Mouse (Mus musculus): ENCODE measurements around the gene Gm498.

The Gm498 gene

DNA sequence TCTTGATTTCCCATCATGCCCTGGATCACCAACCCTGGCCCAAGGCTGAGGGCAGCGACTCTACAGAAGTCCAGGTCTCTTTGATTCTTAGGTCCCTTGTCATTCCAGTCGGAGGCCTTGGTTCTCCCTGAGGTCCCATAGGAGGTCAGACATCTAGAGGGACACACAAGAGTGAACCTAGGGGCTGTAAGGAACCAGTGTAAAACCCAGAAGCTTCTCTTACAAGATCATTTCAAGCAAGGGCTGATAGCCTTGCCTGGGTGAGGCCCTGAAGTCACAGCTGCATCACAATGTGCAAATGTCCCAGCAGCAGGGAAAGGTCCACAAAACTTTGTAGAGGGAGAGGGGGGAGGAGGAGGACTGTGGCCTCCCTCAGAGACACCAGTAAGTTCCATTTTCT lies at the start of gene Gm498:
Gene Gm498 (plus strand): TSS at position 301 of the 400 bp plus-strand sequence.
- DNase-seq = no peak

- DNase-seq = no peak
These were observed 47.4 kb upstream of the Gm498 start for GRCm38 (mm10) chr7:143819201-143819600.

GRCm38 (mm10) chr7:143821241-143821640 lies 45.4 kb upstream of the Gm498 start:
- peak; percentile 22 for DNase-seq

DNA sequence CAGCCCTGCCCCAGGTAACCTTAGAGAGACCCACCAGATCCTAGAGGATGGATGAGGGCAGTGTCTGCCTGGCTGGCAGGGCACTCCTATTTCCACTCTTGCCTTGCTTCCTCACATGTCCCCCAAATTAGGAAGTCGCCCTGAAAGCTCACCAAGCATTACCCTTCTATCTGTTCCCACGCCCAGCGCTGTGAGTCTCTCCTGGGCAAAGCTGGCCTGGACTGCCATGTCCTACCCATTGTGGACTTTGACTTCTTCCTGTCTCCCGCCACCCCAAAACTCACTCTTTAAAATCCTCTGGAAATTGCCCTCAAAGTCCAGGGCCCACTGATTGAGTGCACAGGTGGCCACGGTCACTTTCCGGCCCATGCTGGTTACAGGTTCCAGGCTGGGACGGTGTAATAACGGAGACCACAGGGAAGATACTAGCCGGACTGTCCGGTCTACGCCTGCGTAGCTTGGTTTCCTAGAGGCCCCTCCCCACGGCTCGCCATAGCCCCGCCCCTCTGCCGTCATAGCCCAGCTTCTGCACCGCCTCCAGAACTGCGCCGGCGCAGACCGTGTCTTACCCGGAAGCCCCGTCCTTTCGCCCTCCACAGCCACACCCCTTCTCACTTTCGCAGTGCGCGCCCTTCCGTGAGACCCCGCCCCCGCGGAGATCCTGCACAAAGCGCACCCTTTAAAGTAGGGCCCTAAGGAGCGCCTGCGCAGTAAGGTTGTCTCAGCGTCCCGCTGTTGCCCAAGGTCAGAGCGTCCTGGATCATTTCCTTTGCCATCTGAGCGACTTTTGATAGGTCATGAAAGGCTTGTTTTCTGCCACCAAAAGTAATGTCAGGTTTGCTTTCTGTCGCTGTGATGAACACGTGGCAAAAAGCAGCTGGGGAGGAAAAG lies 44.0 kb upstream of the Gm498 start, which contains the start of the genes Nadsyn1 and Dhcr7:
Gene Nadsyn1 (minus strand): TSS at position 475 of the 891 bp plus-strand sequence.
Gene Dhcr7 (plus strand): TSS at position 771 of the 891 bp plus-strand sequence.
- peak; percentile 99 for DNase-seq

DNA sequence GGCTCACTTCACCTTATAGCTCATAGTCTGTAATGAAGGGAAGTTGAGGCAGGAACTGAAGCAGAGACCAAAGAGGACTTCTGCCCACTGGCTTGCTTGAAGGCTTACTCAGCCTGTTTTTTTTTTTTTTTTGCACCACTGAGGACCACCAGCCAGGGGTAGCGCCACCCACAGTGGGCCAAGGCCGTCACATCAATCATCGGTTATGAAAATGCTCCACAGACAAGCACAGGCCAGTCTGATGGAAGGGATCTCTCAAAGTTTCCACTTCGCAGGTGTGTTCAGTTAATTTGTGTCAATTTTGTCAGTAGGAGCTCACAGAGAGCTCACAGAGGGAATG lies 43.4 kb upstream of the Gm498 start:
- DNase-seq = peak; percentile 23

GRCm38 (mm10) chr7:143826985-143827384 lies 39.7 kb upstream of the Gm498 start:
- no peak for DNase-seq

GRCm38 (mm10) chr7:143829504-143830331 lies 36.9 kb upstream of the Gm498 start:
- DNase-seq = peak; percentile 96

GRCm38 (mm10) chr7:143830399-143830798 lies 36.2 kb upstream of the Gm498 start:
- DNase-seq = no peak

DNA sequence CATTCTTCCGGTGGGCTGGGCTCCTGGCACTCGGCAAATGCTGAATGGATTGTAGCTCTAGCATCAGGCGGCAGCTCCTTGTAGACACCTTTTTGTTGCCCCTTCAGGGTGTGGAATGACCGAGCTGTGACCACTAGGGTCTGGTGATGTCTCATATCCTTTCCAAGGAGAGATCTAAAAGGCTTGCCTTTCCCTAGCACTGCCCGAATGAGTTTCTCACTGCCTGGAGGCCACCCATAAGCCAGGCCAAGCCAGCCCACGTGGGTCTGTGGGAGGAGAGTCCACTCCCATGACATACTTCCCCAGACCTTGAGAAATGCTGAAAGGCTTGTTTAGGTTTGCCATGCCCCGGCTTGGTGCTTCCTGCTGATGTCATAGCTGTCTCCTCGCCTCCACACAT lies 34.4 kb upstream of the Gm498 start:
- no peak for DNase-seq

GRCm38 (mm10) chr7:143832611-143833010 lies 34.0 kb upstream of the Gm498 start:
- DNase-seq = no peak

GRCm38 (mm10) chr7:143833581-143834190 lies 33.0 kb upstream of the Gm498 start:
- no peak for DNase-seq

DNA sequence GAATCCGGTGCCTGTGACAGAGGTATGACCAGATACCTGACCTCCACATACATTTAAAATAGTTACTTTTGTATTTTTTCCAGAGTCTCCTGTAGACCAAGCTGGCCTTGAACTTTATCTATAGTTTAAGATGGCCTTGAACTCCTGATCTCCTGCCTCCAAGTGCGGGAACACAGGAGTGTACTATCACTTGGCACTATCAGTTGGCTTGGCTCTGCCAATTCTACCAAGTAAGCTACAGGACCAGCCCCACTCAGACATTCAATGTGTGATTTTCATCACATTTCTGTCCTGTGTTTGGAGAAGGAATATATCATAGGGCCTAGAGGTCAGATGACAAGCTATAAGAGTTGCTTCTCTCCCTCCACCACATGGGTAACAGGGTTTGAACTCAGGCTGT lies 32.3 kb upstream of the Gm498 start:
- DNase-seq = no peak

- no peak for DNase-seq
These were observed 31.7 kb upstream of the Gm498 start for GRCm38 (mm10) chr7:143834972-143835371.

GRCm38 (mm10) chr7:143837705-143838358 lies 28.8 kb upstream of the Gm498 start:
- no peak for DNase-seq

GRCm38 (mm10) chr7:143840121-143840520 lies 26.5 kb upstream of the Gm498 start:
- DNase-seq = no peak

GRCm38 (mm10) chr7:143841301-143841700 lies 25.3 kb upstream of the Gm498 start:
- no peak for DNase-seq

DNA sequence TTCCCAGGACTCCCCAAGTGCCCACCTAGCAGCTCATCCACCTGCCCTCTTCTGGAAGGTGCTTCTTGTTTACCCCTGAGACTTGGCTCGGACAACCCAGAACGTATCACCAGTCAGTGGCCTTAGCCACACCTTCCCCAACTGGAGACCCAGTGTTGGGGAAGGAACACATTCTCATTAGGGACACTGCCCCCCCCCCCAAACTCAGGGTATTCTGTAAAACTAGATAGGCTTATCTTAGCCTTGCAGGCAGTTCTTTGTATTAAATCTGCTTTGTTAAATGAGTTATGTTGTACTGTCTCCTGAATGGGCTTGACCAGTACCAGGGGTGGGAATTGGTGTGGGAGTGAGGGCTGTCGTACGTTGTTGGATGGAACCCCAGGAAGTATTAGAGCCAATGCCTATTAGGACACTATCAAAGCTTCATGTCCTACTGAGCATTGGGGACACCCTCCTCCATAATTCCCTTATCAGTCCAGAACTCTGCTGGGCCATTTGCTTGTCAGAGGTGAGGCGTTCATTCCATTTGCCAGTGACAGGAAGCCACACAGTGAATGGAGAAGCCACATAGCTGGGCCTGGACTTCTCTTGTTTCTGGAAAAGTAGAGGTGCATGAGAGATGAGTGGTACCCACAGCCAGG lies 18.4 kb upstream of the Gm498 start:
- no peak for DNase-seq

- peak; percentile 78 for DNase-seq
These were observed 17.7 kb upstream of the Gm498 start for GRCm38 (mm10) chr7:143848768-143849482.

DNA sequence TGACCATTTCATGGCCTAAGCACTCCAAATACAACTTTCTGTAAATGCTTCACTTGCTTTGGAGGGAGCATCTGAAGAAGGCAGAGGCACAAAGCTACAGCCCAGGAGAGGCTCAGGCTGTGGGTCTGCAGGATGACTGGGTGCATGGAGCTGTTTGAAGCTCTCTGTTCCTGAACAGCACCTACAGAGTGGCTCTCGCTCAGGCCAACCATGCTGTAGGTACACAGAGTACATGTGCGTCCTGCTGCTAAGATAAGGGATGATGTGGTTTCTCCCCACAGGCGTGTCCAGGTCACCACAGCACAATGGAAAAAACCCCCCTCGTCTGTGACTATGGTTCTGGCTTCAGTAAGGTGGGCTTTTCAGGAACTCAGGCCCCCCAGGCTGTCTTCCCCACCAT lies 2.2 kb downstream of the Gm498 start:
- no peak for DNase-seq

DNA sequence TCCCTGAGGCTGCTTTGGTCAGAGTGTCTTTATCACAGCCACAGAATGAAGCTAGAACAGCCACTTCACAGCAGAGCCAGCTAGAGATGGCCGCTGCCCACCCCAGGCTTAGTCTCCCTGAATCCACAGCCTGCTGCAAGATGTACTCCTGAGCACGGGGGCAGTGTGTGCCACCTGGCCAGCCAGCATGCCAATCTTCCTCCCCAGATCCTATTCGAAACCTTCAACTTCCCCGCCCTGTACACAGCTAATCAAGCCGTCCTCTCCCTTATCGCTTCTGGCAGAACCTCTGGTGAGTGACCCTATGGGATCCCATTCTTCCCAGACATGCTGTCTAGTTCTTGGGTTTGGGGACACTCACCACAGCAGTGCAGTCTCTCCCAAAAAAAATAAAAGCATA lies 17.1 kb downstream of the Gm498 start:
- no peak for DNase-seq

GRCm38 (mm10) chr7:143891146-143891545 lies 24.5 kb downstream of the Gm498 start:
- DNase-seq = no peak

GRCm38 (mm10) chr7:143892361-143892760 lies 25.7 kb downstream of the Gm498 start:
- DNase-seq = no peak

All from kidney, adult 11 months (tissue).